Mouse (Mus musculus): ENCODE data around the gene Podxl. TPM values are rescaled to one million over a fixed set of nuclear protein-coding genes. Genes with fewer than 3 reads are reported as not detected.

Podxl gene
- polyA plus RNA-seq, 1 experiment from 2014 or later, result 26.9 TPM

DNA sequence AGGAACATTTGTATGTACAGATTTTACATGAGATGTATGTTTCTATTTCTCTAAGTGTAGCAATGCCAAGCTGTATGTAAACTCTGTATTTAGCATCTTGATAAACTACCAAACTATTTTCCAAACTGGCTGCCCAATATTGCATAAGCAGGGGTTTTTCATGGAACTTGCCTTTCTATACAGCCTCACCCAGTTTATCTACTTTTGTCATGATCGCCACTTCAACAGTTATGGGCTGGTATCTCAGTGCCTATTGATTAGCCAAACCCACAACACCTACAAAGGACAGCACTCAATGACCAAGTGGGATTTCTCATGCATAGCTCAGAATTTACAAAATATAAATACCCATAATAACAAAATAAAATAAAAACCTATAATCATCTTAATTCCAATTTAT, 25.7 kb downstream of the Podxl start:
- H3K9me3 ChIP-seq, result no peaks in the 10 kb centered on the region
- 80% methylated on average over 1 of the region's 1 CpGs for WGBS
- no peak overlapping the region for H3K9ac ChIP-seq
- no peak overlapping the region for H3K27ac ChIP-seq
- H3K4me3 ChIP-seq (replicated peaks), result no peak overlapping the region
- no peak overlapping the region for H3K4me2 ChIP-seq
- ATAC-seq (ENCODE audit: insufficient read depth, low FRiP score, low read depth), result no peak
- no peaks in the 10 kb centered on the region for H3K4me1 ChIP-seq
- no peaks in the 10 kb centered on the region for H3K36me3 ChIP-seq
- no peaks in the 10 kb centered on the region for H3K27me3 ChIP-seq (replicated peaks)

DNA sequence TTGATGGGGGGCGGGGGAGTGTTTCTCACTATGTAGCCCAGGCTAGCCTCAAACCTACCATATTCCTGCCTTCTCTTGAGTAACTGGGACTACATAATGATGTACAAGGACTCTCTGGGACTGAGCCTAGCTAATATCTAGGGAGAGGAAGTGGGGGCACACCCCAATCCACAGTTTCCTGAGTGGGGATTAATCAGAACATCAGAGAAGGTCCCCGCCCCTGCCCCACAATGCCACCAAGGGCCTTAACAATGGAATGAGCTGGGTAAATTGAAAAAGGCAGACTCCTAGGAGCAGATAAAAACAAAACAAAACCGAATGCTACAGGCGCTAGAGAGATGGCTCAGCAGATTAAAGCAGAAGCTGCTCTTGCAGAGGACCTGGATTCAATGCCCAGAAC, 26.6 kb downstream of the Podxl start:
- Histone ChIP-seq H3K36me3 (no peaks in the 10 kb centered on the region), H3K9me3 (no peaks in the 10 kb centered on the region), H3K4me1 (no peaks in the 10 kb centered on the region), H3K9ac (no peak overlapping the region), H3K27ac (no peak overlapping the region), H3K4me3 (replicated peaks) (no peak overlapping the region), H3K27me3 (replicated peaks) (no peaks in the 10 kb centered on the region), H3K4me2 (no peak overlapping the region)
- WGBS, result 79% methylated on average over 4 of the region's 4 CpGs
- ATAC-seq (ENCODE audit: insufficient read depth, low FRiP score, low read depth), result no peak

DNA sequence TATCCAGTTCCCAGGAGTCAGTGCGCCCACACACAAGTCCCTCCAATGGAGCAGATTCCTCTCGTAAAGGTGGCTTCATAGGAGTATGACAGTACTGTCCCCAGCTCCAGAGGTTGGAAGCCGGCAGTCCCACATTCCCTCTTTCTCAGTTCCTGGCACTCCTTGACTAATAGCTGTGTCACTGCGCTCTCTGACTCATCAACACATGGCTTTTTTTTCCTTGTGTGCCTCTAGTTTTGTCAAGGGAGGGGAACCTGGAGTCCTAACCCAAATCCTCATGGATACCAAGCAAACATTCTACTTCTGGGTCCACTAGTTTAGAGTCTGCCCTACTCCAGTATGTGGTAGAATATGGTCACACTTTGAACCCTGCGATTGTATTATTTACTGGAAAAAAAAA, 29.1 kb downstream of the Podxl start:
- WGBS, result 88% methylated on average over 5 of the region's 5 CpGs
- Histone ChIP-seq H3K4me3 (replicated peaks) (no peak overlapping the region), H3K9ac (no peak overlapping the region), H3K36me3 (no peaks in the 10 kb centered on the region), H3K4me1 (no peaks in the 10 kb centered on the region), H3K9me3 (no peaks in the 10 kb centered on the region), H3K27ac (no peak overlapping the region), H3K27me3 (replicated peaks) (no peaks in the 10 kb centered on the region), H3K4me2 (no peak overlapping the region)
- ATAC-seq (ENCODE audit: insufficient read depth, low FRiP score, low read depth), result no peak

DNA sequence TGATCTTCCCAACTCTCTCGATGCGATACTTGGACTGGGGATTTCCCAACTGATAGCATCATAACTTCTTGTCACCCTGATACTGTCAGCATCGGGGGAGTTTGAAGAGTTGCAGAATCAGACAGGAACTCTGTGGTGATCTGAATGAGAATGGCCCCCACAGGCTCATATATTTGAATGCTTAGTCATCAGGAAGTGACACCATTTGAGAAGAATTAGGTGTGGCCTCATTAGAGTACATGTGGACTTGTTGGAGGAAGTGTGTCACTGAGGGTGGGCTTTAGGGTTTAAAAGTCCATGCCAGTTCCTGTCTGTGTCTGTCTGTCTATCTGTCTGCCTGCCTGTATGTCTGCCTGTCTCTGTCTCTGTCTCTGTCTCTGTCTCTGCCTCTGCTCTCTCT, 31.9 kb downstream of the Podxl start:
- no peak overlapping the region for H3K4me3 ChIP-seq (replicated peaks)
- H3K9ac ChIP-seq, result no peak overlapping the region
- H3K27me3 ChIP-seq (replicated peaks), result no peaks in the 10 kb centered on the region
- no peaks in the 10 kb centered on the region for H3K9me3 ChIP-seq
- no peaks in the 10 kb centered on the region for H3K4me1 ChIP-seq
- no peak overlapping the region for H3K4me2 ChIP-seq
- 82% methylated on average over 3 of the region's 3 CpGs for WGBS
- H3K36me3 ChIP-seq, result no peaks in the 10 kb centered on the region
- H3K27ac ChIP-seq, result no peak overlapping the region
- no peak for ATAC-seq (ENCODE audit: insufficient read depth, low FRiP score, low read depth)

DNA sequence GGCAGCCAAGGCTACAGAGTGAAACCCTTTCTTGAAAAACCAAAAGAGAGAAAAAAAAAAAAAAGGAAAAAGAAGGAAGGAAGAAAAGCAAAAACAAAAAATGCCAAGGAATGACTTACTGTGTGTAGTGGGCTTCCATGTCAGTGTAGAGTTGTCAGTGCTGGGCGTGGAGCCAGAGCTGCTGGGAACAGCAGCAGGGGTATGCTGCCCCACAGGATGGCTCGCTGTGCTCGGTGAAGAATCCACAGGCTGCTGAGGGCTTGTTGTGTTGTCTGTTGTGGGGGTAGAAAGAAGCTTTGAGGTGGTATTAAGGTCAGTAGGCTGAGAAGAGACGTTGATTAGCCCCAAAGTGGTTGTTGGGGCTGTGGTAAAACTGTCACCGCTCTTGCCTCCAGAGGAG, 35.4 kb downstream of the Podxl start:
- WGBS, result 83% methylated on average over 5 of the region's 5 CpGs
- Histone ChIP-seq H3K9me3 (no peaks in the 10 kb centered on the region), H3K4me1 (no peaks in the 10 kb centered on the region), H3K36me3 (no peaks in the 10 kb centered on the region), H3K27me3 (replicated peaks) (no peaks in the 10 kb centered on the region), H3K27ac (no peak overlapping the region), H3K9ac (no peak overlapping the region), H3K4me2 (no peak overlapping the region), H3K4me3 (replicated peaks) (no peak overlapping the region)
- no peak for ATAC-seq (ENCODE audit: insufficient read depth, low FRiP score, low read depth)

DNA sequence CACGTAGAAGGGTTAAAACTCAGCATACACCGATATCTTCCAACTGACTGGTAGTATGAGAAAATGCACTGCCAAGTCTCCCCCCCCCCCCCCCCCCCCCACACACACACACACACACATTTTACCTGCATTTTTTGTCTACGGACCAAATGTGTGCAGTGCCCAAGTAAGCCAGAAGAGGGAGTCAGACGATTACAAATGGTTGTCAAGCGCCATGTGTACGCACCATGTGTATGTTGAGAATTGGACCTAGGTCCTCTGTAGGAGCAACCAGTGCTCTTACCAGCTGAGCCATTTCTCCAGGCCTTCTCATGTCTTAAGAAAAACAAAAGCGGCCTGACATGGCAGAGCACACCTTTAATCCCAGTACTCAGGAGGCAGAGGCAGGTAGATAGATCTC, 35.9 kb downstream of the Podxl start:
- no peak overlapping the region for H3K4me2 ChIP-seq
- no peak for ATAC-seq (ENCODE audit: insufficient read depth, low FRiP score, low read depth)
- no peaks in the 10 kb centered on the region for H3K9me3 ChIP-seq
- WGBS, result 69% methylated on average over 7 of the region's 7 CpGs
- H3K9ac ChIP-seq, result no peak overlapping the region
- no peaks in the 10 kb centered on the region for H3K4me1 ChIP-seq
- no peak overlapping the region for H3K4me3 ChIP-seq (replicated peaks)
- no peaks in the 10 kb centered on the region for H3K36me3 ChIP-seq
- H3K27ac ChIP-seq, result no peak overlapping the region
- H3K27me3 ChIP-seq (replicated peaks), result no peaks in the 10 kb centered on the region

DNA sequence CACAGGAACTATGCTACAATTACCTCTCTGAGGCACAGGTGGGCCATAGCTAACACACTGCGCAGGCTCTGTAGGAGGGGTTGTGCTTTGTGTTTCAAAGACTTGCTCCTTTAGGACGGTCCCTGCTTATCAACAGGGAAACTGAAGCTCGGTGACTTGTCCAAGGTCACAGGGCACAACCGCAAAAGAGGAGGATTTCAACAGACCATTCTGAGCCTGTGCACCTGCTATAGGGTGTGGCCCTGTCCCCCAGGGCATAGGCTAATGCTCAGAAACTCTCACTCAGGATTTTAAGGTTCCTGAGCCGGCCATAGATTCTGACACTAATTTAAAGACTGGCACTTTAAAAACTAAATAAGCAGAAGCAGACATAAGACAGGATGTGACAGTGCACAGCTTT, 36.9 kb downstream of the Podxl start:
- Histone ChIP-seq H3K4me3 (replicated peaks) (no peak overlapping the region), H3K27me3 (replicated peaks) (no peaks in the 10 kb centered on the region), H3K4me2 (no peak overlapping the region), H3K9me3 (no peaks in the 10 kb centered on the region), H3K9ac (no peak overlapping the region), H3K27ac (no peak overlapping the region), H3K36me3 (no peaks in the 10 kb centered on the region), H3K4me1 (no peaks in the 10 kb centered on the region)
- ATAC-seq (ENCODE audit: insufficient read depth, low FRiP score, low read depth), result no peak
- WGBS, result 74% methylated on average over 5 of the region's 5 CpGs

DNA sequence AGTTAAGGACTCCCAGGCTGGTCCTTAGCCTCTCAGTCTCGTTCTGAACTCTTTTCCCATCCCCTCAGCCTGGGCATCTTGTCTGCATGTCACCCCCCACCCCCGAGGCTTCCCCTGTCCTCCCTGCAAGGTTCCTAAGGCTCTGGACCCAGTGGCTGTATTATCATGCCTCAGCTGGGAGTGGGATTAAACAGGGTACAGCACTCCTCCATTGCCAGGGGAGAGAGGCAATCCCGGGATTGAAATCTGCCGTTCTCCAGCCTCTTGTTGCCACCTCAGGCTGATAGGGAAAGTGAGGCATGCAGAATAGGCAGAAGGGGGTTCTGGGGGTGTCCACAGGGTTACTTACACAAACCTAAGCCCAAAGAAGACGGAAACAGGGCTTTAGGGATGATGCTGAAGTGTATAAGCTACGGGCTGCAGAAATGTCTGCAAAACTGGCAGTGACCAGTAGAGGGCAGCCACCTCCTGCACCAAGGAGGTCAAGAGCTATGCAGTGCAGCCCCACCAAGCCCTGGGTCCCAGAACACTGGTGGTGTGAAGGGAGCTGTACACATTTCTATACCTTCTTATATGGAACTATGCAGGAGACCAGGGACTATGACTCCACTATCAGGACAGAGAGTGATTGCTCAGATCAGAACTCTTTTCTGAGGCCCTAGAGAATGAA, 38.4 kb downstream of the Podxl start:
- Histone ChIP-seq H3K4me1 (no peaks in the 10 kb centered on the region), H3K4me2 (no peak overlapping the region), H3K27me3 (replicated peaks) (no peaks in the 10 kb centered on the region), H3K9me3 (no peaks in the 10 kb centered on the region), H3K4me3 (replicated peaks) (no peak overlapping the region), H3K27ac (no peak overlapping the region), H3K9ac (no peak overlapping the region), H3K36me3 (no peaks in the 10 kb centered on the region)
- 67% methylated on average over 6 of the region's 6 CpGs for WGBS
- ATAC-seq (ENCODE audit: insufficient read depth, low FRiP score, low read depth), result peak; percentile 48; the same call in 1 of the 2 replicates

DNA sequence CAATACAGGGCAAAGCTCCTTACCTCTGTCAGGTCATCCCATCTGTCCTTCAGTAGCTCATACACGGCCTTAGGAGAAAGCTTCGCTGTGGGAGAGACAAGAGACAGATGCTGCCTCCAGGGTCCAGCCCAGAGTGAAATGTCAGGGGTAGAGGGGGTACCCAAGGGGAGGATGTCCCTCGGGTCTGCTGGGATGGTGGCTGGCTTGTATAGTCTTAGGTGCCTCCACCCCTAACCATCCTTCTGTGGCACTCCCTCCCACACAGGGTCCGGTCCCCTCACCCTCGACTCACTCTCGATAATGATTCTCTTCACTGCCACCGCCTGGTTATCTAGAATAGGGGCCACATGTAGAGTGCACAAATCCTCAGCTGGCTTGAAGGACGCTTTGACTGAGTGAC, 39.1 kb downstream of the Podxl start:
- Histone ChIP-seq H3K4me3 (replicated peaks) (no peak overlapping the region), H3K36me3 (no peaks in the 10 kb centered on the region), H3K27me3 (replicated peaks) (no peaks in the 10 kb centered on the region), H3K9me3 (no peaks in the 10 kb centered on the region), H3K4me1 (no peaks in the 10 kb centered on the region), H3K4me2 (no peak overlapping the region), H3K9ac (no peak overlapping the region), H3K27ac (no peak overlapping the region)
- 86% methylated on average over 8 of the region's 8 CpGs for WGBS
- no peak for ATAC-seq (ENCODE audit: insufficient read depth, low FRiP score, low read depth)

DNA sequence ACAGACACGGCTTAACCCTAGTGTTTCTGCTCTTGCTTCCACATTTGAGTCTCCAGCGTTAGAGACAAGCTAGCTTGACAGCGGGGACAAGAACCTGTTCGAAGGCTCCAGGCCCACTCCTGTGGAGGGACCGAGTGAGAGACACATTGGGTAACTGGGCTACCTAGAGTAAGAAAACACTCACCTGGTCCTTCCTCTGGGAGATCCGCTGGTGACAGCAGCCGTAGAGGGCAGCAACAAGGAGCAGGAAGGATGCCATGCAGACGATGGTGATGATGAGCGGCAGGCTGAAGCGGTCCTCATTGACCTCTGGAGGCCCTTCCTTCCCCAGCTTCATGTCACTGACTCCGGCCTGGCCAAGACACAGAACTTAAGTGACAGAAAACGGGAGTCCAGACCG, 39.7 kb downstream of the Podxl start:
- Histone ChIP-seq H3K36me3 (no peaks in the 10 kb centered on the region), H3K4me3 (replicated peaks) (no peak overlapping the region), H3K9me3 (no peaks in the 10 kb centered on the region), H3K27me3 (replicated peaks) (no peaks in the 10 kb centered on the region), H3K9ac (no peak overlapping the region), H3K4me2 (no peak overlapping the region), H3K4me1 (no peaks in the 10 kb centered on the region), H3K27ac (no peak overlapping the region)
- no peak for ATAC-seq (ENCODE audit: insufficient read depth, low FRiP score, low read depth)
- 87% methylated on average over 13 of the region's 13 CpGs for WGBS

DNA sequence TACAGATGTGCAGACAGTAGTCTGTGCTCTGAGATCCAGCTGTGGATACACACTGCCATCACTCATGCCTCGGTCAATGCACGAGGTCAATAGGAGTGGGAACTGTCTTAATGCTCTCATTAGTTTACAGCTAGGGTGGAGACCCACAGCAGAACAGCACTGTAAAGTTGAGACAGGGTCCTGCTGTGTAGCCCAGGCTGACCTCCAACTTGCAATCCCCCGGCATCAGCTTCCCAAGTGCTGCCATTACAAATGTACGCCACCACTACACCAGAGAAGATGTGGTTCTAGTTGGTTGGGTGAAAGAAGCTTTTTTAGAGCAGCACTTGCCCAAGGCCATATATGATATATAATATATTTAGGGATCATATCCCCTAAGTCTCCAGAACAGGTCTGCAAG, 40.1 kb downstream of the Podxl start:
- WGBS, result 84% methylated on average over 4 of the region's 4 CpGs
- no peak overlapping the region for H3K4me3 ChIP-seq (replicated peaks)
- no peak overlapping the region for H3K9ac ChIP-seq
- H3K4me1 ChIP-seq, result no peaks in the 10 kb centered on the region
- H3K9me3 ChIP-seq, result no peaks in the 10 kb centered on the region
- ATAC-seq (ENCODE audit: insufficient read depth, low FRiP score, low read depth), result no peak
- H3K4me2 ChIP-seq, result no peak overlapping the region
- no peaks in the 10 kb centered on the region for H3K36me3 ChIP-seq
- no peak overlapping the region for H3K27ac ChIP-seq
- H3K27me3 ChIP-seq (replicated peaks), result no peaks in the 10 kb centered on the region

DNA sequence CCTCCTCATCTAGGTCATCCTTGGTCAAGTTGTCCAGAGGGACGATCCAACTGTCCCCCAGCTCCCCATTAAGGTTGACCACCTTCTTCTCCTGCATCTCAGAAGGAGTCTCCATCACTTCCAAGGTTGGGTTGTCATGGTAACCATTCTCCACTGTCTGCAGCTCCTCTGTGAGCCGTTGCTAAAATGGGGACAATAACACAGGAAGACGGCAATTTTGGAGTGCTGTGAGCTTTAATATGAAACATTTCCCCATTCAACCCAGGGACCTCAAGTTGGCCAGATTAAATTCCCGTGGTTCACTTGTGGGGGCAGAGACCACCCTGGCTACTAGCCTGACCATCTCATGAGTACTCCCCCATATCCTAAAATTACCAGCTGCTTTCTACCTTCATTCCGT, 40.7 kb downstream of the Podxl start:
- Histone ChIP-seq H3K9me3 (no peaks in the 10 kb centered on the region), H3K4me2 (no peak overlapping the region), H3K4me3 (replicated peaks) (no peak overlapping the region), H3K27ac (no peak overlapping the region), H3K4me1 (no peaks in the 10 kb centered on the region), H3K36me3 (no peaks in the 10 kb centered on the region), H3K27me3 (replicated peaks) (no peaks in the 10 kb centered on the region), H3K9ac (no peak overlapping the region)
- 63% methylated on average over 5 of the region's 5 CpGs for WGBS
- no peak for ATAC-seq (ENCODE audit: insufficient read depth, low FRiP score, low read depth)

DNA sequence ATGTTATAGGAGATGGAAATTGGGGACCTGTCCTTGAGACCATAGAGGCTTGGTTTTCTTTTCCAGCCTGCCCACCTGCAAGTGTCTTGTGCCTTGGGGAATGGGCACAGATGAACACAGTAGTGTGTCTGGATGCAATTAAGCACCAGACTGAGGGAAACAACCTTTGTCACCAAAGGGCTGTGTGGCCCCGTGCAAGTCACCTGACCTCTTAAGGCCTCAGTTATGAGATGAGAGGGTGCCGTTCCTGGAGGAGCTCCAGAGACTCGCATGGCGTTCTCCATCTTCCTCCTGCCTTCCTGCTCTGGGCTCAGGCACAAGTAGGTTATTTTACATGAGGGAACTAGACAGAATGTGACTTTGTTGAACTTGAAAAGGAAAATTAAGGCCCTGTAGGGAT, 41.3 kb downstream of the Podxl start:
- WGBS, result 84% methylated on average over 4 of the region's 4 CpGs
- Histone ChIP-seq H3K27ac (no peak overlapping the region), H3K4me3 (replicated peaks) (no peak overlapping the region), H3K27me3 (replicated peaks) (no peaks in the 10 kb centered on the region), H3K9ac (no peak overlapping the region), H3K4me1 (peaks cover 3% of the 10 kb centered on the region; the same call in 1 of the 2 replicates), H3K9me3 (no peaks in the 10 kb centered on the region), H3K4me2 (no peak overlapping the region), H3K36me3 (no peaks in the 10 kb centered on the region)
- ATAC-seq (ENCODE audit: insufficient read depth, low FRiP score, low read depth), result no peak

Data from stomach, embryonic 15.5 days (tissue).